Mouse (Mus musculus): ENCODE data around the gene Runx2. TPM values are rescaled to one million over a fixed set of nuclear protein-coding genes. Genes with fewer than 3 reads are reported as not detected.

Runx2 gene
- polyA plus RNA-seq, 1 experiment from 2014 or later, result 14.0 TPM

- no peaks in the 10 kb centered on the region for H3K27me3 ChIP-seq
- ATAC-seq (no peak), DNase-seq (ENCODE audit: low read depth, low spot score) (no peak)
- in situ Hi-C loops (cut with MboI; ENCODE audit: low pct_unique_long_range_greater_than_20kb), result no loop called here
- TF ChIP-seq CTCF (IDR thresholded peaks at IDR 0.05), result no peak
- ChIA-PET CTCF (interaction anchor here (1.4 kb wide), 1 partner anchor 21 kb away, joined by 3 read pairs; no protein-coding TSS in a partner anchor), POLR2A (no interaction called here)
These were observed 121.0 kb downstream of the Runx2 start for GRCm38 (mm10) chr17:44693552-44693951.

- in situ Hi-C loops (cut with MboI; ENCODE audit: low pct_unique_long_range_greater_than_20kb), result no loop called here
- DNase-seq (ENCODE audit: low read depth, low spot score) (no peak), ATAC-seq (no peak)
- CTCF ChIA-PET, result interaction anchor here (1.6 kb wide), 1 partner anchor 27 kb away, joined by 3 read pairs; no protein-coding TSS in a partner anchor
- no peaks in the 10 kb centered on the region for H3K27me3 ChIP-seq
- no peak for TF ChIP-seq CTCF (IDR thresholded peaks at IDR 0.05)
- POLR2A ChIA-PET, result no interaction called here
These were observed 123.1 kb downstream of the Runx2 start for GRCm38 (mm10) chr17:44691517-44691916.

GRCm38 (mm10) chr17:44690410-44691035 lies 124.1 kb downstream of the Runx2 start:
- no peak for DNase-seq (ENCODE audit: low read depth, low spot score)
- no peaks in the 10 kb centered on the region for H3K27me3 ChIP-seq
- in situ Hi-C loops (cut with MboI; ENCODE audit: low pct_unique_long_range_greater_than_20kb), result no loop called here
- ATAC-seq, result no peak
- no peak for TF ChIP-seq CTCF (IDR thresholded peaks at IDR 0.05)
- ChIA-PET CTCF (interaction anchor here (1.2 to 1.6 kb wide), 2 partner anchors 8 to 26 kb away, joined by 3 read pairs; no protein-coding TSS in a partner anchor), POLR2A (no interaction called here)

GRCm38 (mm10) chr17:44688306-44688705 lies 126.3 kb downstream of the Runx2 start:
- in situ Hi-C loops (cut with MboI; ENCODE audit: low pct_unique_long_range_greater_than_20kb), result no loop called here
- POLR2A ChIA-PET, result no interaction called here
- ATAC-seq (no peak), DNase-seq (ENCODE audit: low read depth, low spot score) (no peak)
- no peak for TF ChIP-seq CTCF (IDR thresholded peaks at IDR 0.05)
- H3K27me3 ChIP-seq, result no peaks in the 10 kb centered on the region
- CTCF ChIA-PET, result interaction anchor here (1.0 to 1.4 kb wide), 2 partner anchors 11 to 15 kb away, joined by 3 to 5 read pairs; no protein-coding TSS in a partner anchor

GRCm38 (mm10) chr17:44685514-44685913 lies 129.1 kb downstream of the Runx2 start:
- in situ Hi-C loops (cut with MboI; ENCODE audit: low pct_unique_long_range_greater_than_20kb), result no loop called here
- CTCF ChIA-PET, result no interaction called here
- TF ChIP-seq CTCF (IDR thresholded peaks at IDR 0.05), result no peak
- no peaks in the 10 kb centered on the region for H3K27me3 ChIP-seq
- ATAC-seq (no peak), DNase-seq (ENCODE audit: low read depth, low spot score) (no peak)
- POLR2A ChIA-PET, result interaction anchor here (1.6 kb wide), 1 partner anchor 12 kb away, joined by 3 read pairs; no protein-coding TSS in a partner anchor

GRCm38 (mm10) chr17:44683026-44683425 lies 131.6 kb downstream of the Runx2 start:
- ChIA-PET POLR2A (no interaction called here), CTCF (interaction anchor here (1.2 kb wide), 1 partner anchor 18 kb away, joined by 3 read pairs; no protein-coding TSS in a partner anchor)
- DNase-seq (ENCODE audit: low read depth, low spot score) (no peak), ATAC-seq (no peak)
- in situ Hi-C loops (cut with MboI; ENCODE audit: low pct_unique_long_range_greater_than_20kb), result no loop called here
- no peaks in the 10 kb centered on the region for H3K27me3 ChIP-seq
- TF ChIP-seq CTCF (IDR thresholded peaks at IDR 0.05), result no peak

GRCm38 (mm10) chr17:44677782-44678181 lies 136.8 kb downstream of the Runx2 start:
- in situ Hi-C loops (cut with MboI; ENCODE audit: low pct_unique_long_range_greater_than_20kb), result no loop called here
- DNase-seq (ENCODE audit: low read depth, low spot score) (no peak), ATAC-seq (no peak)
- CTCF ChIA-PET, result interaction anchor here (1.7 kb wide), 1 partner anchor 10 kb away, joined by 5 read pairs; no protein-coding TSS in a partner anchor
- POLR2A ChIA-PET, result no interaction called here
- H3K27me3 ChIP-seq, result no peaks in the 10 kb centered on the region
- TF ChIP-seq CTCF (IDR thresholded peaks at IDR 0.05), result no peak

GRCm38 (mm10) chr17:44672806-44673205 lies 141.8 kb downstream of the Runx2 start:
- POLR2A ChIA-PET, result interaction anchor here (1.1 kb wide), 1 partner anchor 12 kb away, joined by 3 read pairs; no protein-coding TSS in a partner anchor

GRCm38 (mm10) chr17:44671946-44672692 lies 142.5 kb downstream of the Runx2 start:
- ATAC-seq (peak; percentile 44), DNase-seq (ENCODE audit: low read depth, low spot score) (no peak)
- in situ Hi-C loops (cut with MboI; ENCODE audit: low pct_unique_long_range_greater_than_20kb), result no loop called here
- ChIA-PET CTCF (interaction anchor here (0.7 to 2.4 kb wide), 7 partner anchors 14 to 45 kb away, joined by 3 to 8 read pairs (median 3); no protein-coding TSS in a partner anchor), POLR2A (interaction anchor here (1.1 kb wide), 1 partner anchor 13 kb away, joined by 3 read pairs; no protein-coding TSS in a partner anchor)
- no peak for TF ChIP-seq CTCF (IDR thresholded peaks at IDR 0.05)
- H3K27me3 ChIP-seq, result no peaks in the 10 kb centered on the region

More at GRCm38 (mm10) chr17:44672806-44673205, 141.8 kb downstream of the Runx2 start:
- no peaks in the 10 kb centered on the region for H3K27me3 ChIP-seq
- ATAC-seq (no peak), DNase-seq (ENCODE audit: low read depth, low spot score) (no peak)
- CTCF ChIA-PET, result interaction anchor here (0.7 to 2.4 kb wide), 7 partner anchors 14 to 44 kb away, joined by 3 to 8 read pairs (median 3); no protein-coding TSS in a partner anchor
- TF ChIP-seq CTCF (IDR thresholded peaks at IDR 0.05), result peak; percentile 41
- in situ Hi-C loops (cut with MboI; ENCODE audit: low pct_unique_long_range_greater_than_20kb), result no loop called here

GRCm38 (mm10) chr17:44669985-44670384 lies 144.6 kb downstream of the Runx2 start:
- ATAC-seq (no peak), DNase-seq (ENCODE audit: low read depth, low spot score) (no peak)
- in situ Hi-C loops (cut with MboI; ENCODE audit: low pct_unique_long_range_greater_than_20kb), result no loop called here
- no peaks in the 10 kb centered on the region for H3K27me3 ChIP-seq
- POLR2A ChIA-PET, result no interaction called here
- CTCF ChIA-PET, result interaction anchor here (0.9 kb wide), 1 partner anchor 31 kb away, joined by 4 read pairs; no protein-coding TSS in a partner anchor
- TF ChIP-seq CTCF (IDR thresholded peaks at IDR 0.05), result no peak

Data from Patski (cell line).